Mouse (Mus musculus): ENCODE data around the gene Clcn2. TPM values are rescaled to one million over a fixed set of nuclear protein-coding genes. Genes with fewer than 3 reads are reported as not detected.

Gene Clcn2
- polyA plus RNA-seq (2016; fragmentation: Nextera tagmentation; extraction: Ambion mirVana) = 40.8 and 43.3 TPM in 2 replicates

DNA sequence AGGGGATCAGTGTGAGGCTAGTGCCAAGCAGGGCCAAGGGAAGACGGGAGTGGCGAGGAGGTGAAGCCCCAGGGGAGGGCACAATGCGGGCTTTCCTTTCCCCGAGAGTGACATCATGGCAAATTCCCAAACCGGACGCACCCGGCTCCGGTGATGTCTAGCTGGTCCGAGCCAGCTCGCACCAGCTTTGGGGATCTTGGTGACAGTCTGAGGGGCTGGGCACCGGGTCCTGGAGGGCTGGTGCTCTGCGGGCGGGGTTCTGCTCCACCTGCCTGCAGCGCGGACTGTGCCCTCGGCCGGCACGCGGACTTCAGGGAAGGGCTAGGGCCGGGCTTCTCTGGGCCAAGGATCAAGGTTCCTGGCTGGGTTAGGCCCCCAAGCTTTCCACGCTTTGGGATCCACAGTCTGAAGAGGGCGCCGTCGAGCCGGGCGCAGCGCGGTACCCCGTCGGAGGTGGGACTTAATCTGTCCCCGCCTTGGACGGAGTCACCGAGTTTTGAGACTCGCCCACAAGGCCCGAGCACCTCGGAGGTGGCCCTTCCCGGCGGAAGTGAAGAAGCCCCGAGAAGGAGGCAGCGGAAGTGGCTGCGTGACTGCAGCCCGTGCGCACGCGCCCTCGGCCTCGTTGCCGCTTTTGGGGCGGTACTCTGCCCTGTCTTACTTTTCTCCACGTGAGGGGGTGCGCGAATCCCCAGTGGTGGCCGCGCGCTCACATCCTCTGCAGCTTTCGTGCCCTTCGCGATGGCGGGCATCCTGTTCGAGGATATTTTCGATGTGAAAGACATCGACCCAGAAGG lies at the start of gene Clcn2, which contains the start of gene Polr2h:
TSS of gene Clcn2 (minus strand) at position 566 of the 797 bp plus-strand sequence.
TSS of gene Polr2h (plus strand) at position 485 of the 797 bp plus-strand sequence.
- peak within 1 kb of the TSS; percentile 76 for H3K9ac ChIP-seq
- ATAC-seq (ENCODE audit: low FRiP score, low read depth) = peak; percentile 67
- WGBS = under 1% methylated on average over 62 of the region's 62 CpGs

DNA sequence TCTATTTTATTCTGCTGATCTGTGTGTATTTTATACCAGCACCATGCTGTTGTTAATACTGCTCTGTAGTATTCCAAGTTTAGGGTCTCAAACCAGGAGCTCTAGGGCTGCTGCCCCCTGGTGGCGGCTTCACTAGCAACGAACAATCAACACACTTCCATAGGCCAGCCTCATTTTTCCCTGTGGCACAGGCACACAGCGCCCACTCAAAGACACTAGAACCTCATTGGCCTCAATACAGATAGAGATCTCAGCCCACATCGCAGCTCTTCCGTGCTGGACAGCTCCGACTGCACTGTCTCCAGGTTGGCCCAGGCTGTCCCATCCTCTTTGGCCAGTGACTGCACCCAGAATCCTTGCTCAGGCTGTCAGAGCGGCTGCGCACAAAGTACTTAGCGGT lies 47.7 kb upstream of the Clcn2 start:
- WGBS = 51% methylated on average over 9 of the region's 9 CpGs
- no peak for ATAC-seq (ENCODE audit: low FRiP score, low read depth)
- no peaks in the 10 kb centered on the region for H3K27me3 ChIP-seq (replicated peaks)
- no peak overlapping the region for H3K27ac ChIP-seq
- no peak overlapping the region for H3K4me2 ChIP-seq (replicated peaks)
- no peaks in the 10 kb centered on the region for H3K9me3 ChIP-seq
- no peak overlapping the region for H3K4me3 ChIP-seq
- H3K9ac ChIP-seq = no peak overlapping the region
- no peaks in the 10 kb centered on the region for H3K4me1 ChIP-seq
- H3K36me3 ChIP-seq = no peaks in the 10 kb centered on the region

More for the DNA sequence above, at the start of gene Clcn2, which contains the start of gene Polr2h:
- Histone ChIP-seq H3K4me3 (peak within 1 kb of the TSS; percentile 58), H3K27me3 (replicated peaks) (no peaks in the 10 kb centered on the region), H3K27ac (peak within 1 kb of the TSS; percentile 74), H3K9me3 (no peaks in the 10 kb centered on the region), H3K36me3 (peaks cover 40% of the 10 kb centered on the region), H3K4me2 (replicated peaks) (peak within 1 kb of the TSS; percentile 86), H3K4me1 (peaks cover 32% of the 10 kb centered on the region)

GRCm38 (mm10) chr16:20761681-20762080 lies 44.1 kb upstream of the Clcn2 start:
- H3K4me2 ChIP-seq (replicated peaks) = no peak overlapping the region
- no peaks in the 10 kb centered on the region for H3K9me3 ChIP-seq
- H3K36me3 ChIP-seq = no peaks in the 10 kb centered on the region
- H3K4me3 ChIP-seq = no peak overlapping the region
- H3K27me3 ChIP-seq (replicated peaks) = no peaks in the 10 kb centered on the region
- H3K27ac ChIP-seq = no peak overlapping the region
- 11% methylated on average over 3 of the region's 3 CpGs for WGBS
- H3K4me1 ChIP-seq = no peaks in the 10 kb centered on the region
- ATAC-seq (ENCODE audit: low FRiP score, low read depth) = no peak
- H3K9ac ChIP-seq = no peak overlapping the region

- Histone ChIP-seq H3K4me1 (no peaks in the 10 kb centered on the region), H3K27ac (no peak overlapping the region), H3K4me2 (replicated peaks) (no peak overlapping the region), H3K36me3 (no peaks in the 10 kb centered on the region), H3K4me3 (no peak overlapping the region), H3K27me3 (replicated peaks) (no peaks in the 10 kb centered on the region), H3K9ac (no peak overlapping the region), H3K9me3 (no peaks in the 10 kb centered on the region)
- no peak for ATAC-seq (ENCODE audit: low FRiP score, low read depth)
- WGBS = 62% methylated on average over 1 of the region's 1 CpGs
These were observed 39.8 kb upstream of the Clcn2 start for GRCm38 (mm10) chr16:20757385-20757784.

DNA sequence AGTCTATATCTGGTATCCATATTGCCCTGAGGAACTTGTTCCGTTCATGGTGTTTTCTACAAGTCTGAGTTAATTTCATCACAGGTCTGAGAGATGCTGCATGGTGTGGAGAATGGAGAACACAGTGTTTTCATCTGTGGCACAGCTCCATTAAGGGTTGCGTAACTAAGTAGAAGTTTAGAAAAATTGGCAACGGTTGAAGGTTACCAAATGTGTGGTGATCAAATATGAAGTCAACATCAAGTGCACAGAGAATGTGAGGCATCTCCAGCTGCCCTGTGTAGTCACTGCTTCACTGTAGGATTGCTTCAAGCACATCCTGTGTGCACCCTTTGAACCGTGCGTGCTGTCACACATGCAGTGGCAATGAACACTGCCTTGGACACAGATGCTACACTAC lies 38.5 kb upstream of the Clcn2 start:
- WGBS = 95% methylated on average over 5 of the region's 5 CpGs
- Histone ChIP-seq H3K9me3 (no peaks in the 10 kb centered on the region), H3K27me3 (replicated peaks) (no peaks in the 10 kb centered on the region)

DNA sequence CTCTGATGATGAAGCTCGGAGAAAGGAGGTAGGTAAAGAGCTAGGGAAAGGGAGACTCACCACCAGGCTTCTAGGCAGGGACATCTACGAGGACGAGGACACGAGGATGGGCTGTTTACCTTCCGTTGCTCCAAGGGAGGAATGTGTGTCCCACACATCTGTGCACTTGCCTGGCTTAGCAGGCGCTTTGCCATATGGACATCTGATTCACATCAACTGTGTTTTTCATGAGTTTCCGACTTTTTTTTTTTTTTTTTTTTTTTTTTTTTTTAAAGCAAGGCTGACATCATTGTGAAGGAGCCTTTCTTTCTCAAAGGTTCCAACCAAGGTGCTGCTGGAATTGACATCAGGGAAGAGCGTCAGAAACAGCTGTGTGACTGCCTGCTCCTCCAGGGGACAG lies 33.0 kb upstream of the Clcn2 start:
- Histone ChIP-seq H3K9ac (no peak overlapping the region), H3K4me2 (replicated peaks) (no peak overlapping the region), H3K9me3 (no peaks in the 10 kb centered on the region), H3K36me3 (no peaks in the 10 kb centered on the region), H3K4me1 (no peaks in the 10 kb centered on the region), H3K27ac (no peak overlapping the region), H3K27me3 (replicated peaks) (no peaks in the 10 kb centered on the region), H3K4me3 (no peak overlapping the region)
- whole genome bisulfite sequencing = 62% methylated on average over 8 of the region's 8 CpGs
- no peak for ATAC-seq (ENCODE audit: low FRiP score, low read depth)

More for the DNA sequence above, 38.5 kb upstream of the Clcn2 start:
- Histone ChIP-seq H3K4me3 (no peak overlapping the region), H3K4me2 (replicated peaks) (no peak overlapping the region), H3K27ac (no peak overlapping the region), H3K9ac (no peak overlapping the region), H3K36me3 (no peaks in the 10 kb centered on the region), H3K4me1 (no peaks in the 10 kb centered on the region)
- ATAC-seq (ENCODE audit: low FRiP score, low read depth) = no peak

- Histone ChIP-seq H3K4me1 (no peaks in the 10 kb centered on the region), H3K27me3 (replicated peaks) (no peaks in the 10 kb centered on the region), H3K9ac (no peak overlapping the region), H3K4me3 (no peak overlapping the region), H3K9me3 (no peaks in the 10 kb centered on the region), H3K27ac (no peak overlapping the region), H3K4me2 (replicated peaks) (no peak overlapping the region), H3K36me3 (peaks cover 5% of the 10 kb centered on the region; the same call in 1 of the 2 replicates)
- 76% methylated on average over 6 of the region's 6 CpGs for WGBS
- no peak for ATAC-seq (ENCODE audit: low FRiP score, low read depth)
These were observed 29.1 kb upstream of the Clcn2 start for GRCm38 (mm10) chr16:20746641-20747040.

DNA sequence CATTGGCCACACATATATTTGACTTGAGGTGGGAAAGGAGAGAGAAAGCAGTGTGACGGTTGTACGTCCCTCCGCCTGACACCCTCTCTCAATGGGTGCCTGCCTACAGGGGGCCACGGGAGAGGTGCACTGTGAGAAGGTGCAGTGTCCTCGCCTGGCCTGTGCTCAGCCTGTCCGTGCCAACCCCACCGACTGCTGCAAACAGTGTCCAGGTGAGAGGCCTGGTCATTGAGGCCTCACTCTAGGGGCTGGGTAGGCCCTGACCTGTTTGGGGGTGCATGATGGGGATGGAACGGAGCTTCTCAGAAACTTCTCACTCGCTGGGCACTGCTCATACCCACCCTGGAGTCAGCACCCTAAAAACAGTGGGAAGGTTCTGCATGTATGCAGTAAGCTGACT lies 22.3 kb upstream of the Clcn2 start:
- no peak for ATAC-seq (ENCODE audit: low FRiP score, low read depth)

GRCm38 (mm10) chr16:20736823-20737222 lies 19.3 kb upstream of the Clcn2 start:
- 88% methylated on average over 5 of the region's 5 CpGs for WGBS
- peaks cover 26% of the 10 kb centered on the region for H3K27me3 ChIP-seq (replicated peaks)
- peaks cover 18% of the 10 kb centered on the region for H3K4me1 ChIP-seq
- H3K27ac ChIP-seq = no peak overlapping the region
- ATAC-seq (ENCODE audit: low FRiP score, low read depth) = no peak
- H3K9me3 ChIP-seq = no peaks in the 10 kb centered on the region
- no peak overlapping the region for H3K4me3 ChIP-seq
- no peak overlapping the region for H3K4me2 ChIP-seq (replicated peaks)
- no peak overlapping the region for H3K9ac ChIP-seq
- H3K36me3 ChIP-seq = peaks cover 6% of the 10 kb centered on the region; the same call in 1 of the 2 replicates

More for the DNA sequence above, 22.3 kb upstream of the Clcn2 start:
- 88% methylated on average over 9 of the region's 9 CpGs for WGBS
- peaks cover 14% of the 10 kb centered on the region for H3K27me3 ChIP-seq (replicated peaks)
- peaks cover 10% of the 10 kb centered on the region; the same call in 1 of the 2 replicates for H3K36me3 ChIP-seq
- no peak overlapping the region for H3K4me2 ChIP-seq (replicated peaks)
- H3K9ac ChIP-seq = no peak overlapping the region
- peaks cover under 1% of the 10 kb centered on the region; the same call in 1 of the 2 replicates for H3K4me1 ChIP-seq
- H3K4me3 ChIP-seq = no peak overlapping the region
- no peaks in the 10 kb centered on the region for H3K9me3 ChIP-seq
- no peak overlapping the region for H3K27ac ChIP-seq

GRCm38 (mm10) chr16:20736168-20736567 lies 18.6 kb upstream of the Clcn2 start:
- ATAC-seq (ENCODE audit: low FRiP score, low read depth) = no peak
- WGBS = 94% methylated on average over 7 of the region's 7 CpGs
- no peak overlapping the region for H3K27ac ChIP-seq

GRCm38 (mm10) chr16:20735651-20736050 lies 18.1 kb upstream of the Clcn2 start:
- no peak overlapping the region for H3K27ac ChIP-seq
- H3K36me3 ChIP-seq = 0 out of 2 replicates have a peak, but pooled peaks cover 4% of the 10 kb centered on the region
- H3K27me3 ChIP-seq (replicated peaks) = peaks cover 26% of the 10 kb centered on the region
- H3K4me2 ChIP-seq (replicated peaks) = no peak overlapping the region
- peaks cover 18% of the 10 kb centered on the region for H3K4me1 ChIP-seq
- H3K9ac ChIP-seq = no peak overlapping the region
- 82% methylated on average over 5 of the region's 5 CpGs for WGBS
- no peaks in the 10 kb centered on the region for H3K9me3 ChIP-seq
- no peak overlapping the region for H3K4me3 ChIP-seq
- ATAC-seq (ENCODE audit: low FRiP score, low read depth) = no peak

More at GRCm38 (mm10) chr16:20736168-20736567, 18.6 kb upstream of the Clcn2 start:
- H3K36me3 ChIP-seq = 0 out of 2 replicates have a peak, but pooled peaks cover 4% of the 10 kb centered on the region
- H3K9ac ChIP-seq = no peak overlapping the region
- H3K27me3 ChIP-seq (replicated peaks) = peaks cover 26% of the 10 kb centered on the region
- no peaks in the 10 kb centered on the region for H3K9me3 ChIP-seq
- peaks cover 18% of the 10 kb centered on the region for H3K4me1 ChIP-seq
- H3K4me2 ChIP-seq (replicated peaks) = no peak overlapping the region
- no peak overlapping the region for H3K4me3 ChIP-seq
